7 mouse cellular contexts compared by ENCODE assay signal in the genomic region with DNA sequence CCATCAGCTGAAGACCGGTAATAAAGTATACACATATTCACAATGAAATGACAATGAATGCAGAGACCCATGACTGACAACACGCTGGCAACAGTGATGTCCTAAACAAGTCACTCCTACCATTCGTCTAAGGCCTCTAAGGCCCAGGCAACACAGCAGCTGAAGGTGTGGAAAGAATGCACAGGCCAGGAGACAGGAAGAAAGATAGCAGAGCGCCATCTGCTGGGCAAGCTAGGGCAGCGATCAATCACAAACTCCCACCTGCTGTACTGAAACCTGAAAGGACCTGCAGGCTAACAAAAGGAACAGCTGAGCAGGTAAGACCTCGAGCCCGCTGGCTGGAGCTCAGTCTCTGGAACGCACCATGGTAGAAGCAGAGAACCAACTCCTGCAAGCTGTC. TPM values are rescaled to one million over a fixed set of nuclear protein-coding genes. Genes with fewer than 3 reads are reported as not detected.
DNase-seq lines count a peak whose midpoint lies in the region; ATAC-seq and TF ChIP-seq lines count a peak whose summit lies in the region.

No protein-coding gene starts in this region.

- TF ChIP-seq CTCF in forebrain, postnatal 0 days (IDR thresholded peaks at IDR 0.05; ENCODE audit: low read depth) = peak; percentile 94

- peak; percentile 53 for DNase-seq in T-cell, adult 2 months (ENCODE audit: low spot score)
- peak; percentile 77 to 82 for DNase-seq in cerebellum, adult 18-20 months
- peak; percentile 84 for DNase-seq in forebrain, postnatal 0 days
- DNase-seq in hindlimb bud, embryonic 11.5 days (ENCODE audit: extremely low spot score, low read depth, low spot score) = peak; percentile 68
- peak; percentile 42 to 52 for DNase-seq in left cerebral cortex, adult 8-10 months (ENCODE audit: low spot score in 2 of 2)
- peak; percentile 23 for DNase-seq in spleen, adult 12 weeks (ENCODE audit: low spot score)

- no peaks in the 10 kb centered on the region for H3K9me3 ChIP-seq in forebrain, postnatal 0 days (ENCODE audit: low read length)
- H3K9me3 ChIP-seq in midbrain, embryonic 12.5 days = no peaks in the 10 kb centered on the region

- WGBS in forebrain, postnatal 0 days = 21% methylated on average over 8 of the region's 8 CpGs
- WGBS in midbrain, embryonic 12.5 days = 22% methylated on average over 8 of the region's 8 CpGs

- H3K4me1 ChIP-seq in forebrain, postnatal 0 days (ENCODE audit: insufficient read depth) = no peaks in the 10 kb centered on the region
- no peaks in the 10 kb centered on the region for H3K4me1 ChIP-seq in midbrain, embryonic 12.5 days

- no peak overlapping the region for H3K4me3 ChIP-seq in forebrain, postnatal 0 days (ENCODE audit: low read depth, low read length)
- no peak overlapping the region for H3K4me3 ChIP-seq in midbrain, embryonic 12.5 days

- H3K9ac ChIP-seq in forebrain, postnatal 0 days = no peak overlapping the region
- no peak overlapping the region for H3K9ac ChIP-seq in midbrain, embryonic 12.5 days (replicated peaks)

- peak; percentile 81 for ATAC-seq in forebrain, postnatal 0 days
- peak; percentile 70; the same call in 1 of the 2 replicates for ATAC-seq in midbrain, embryonic 12.5 days (ENCODE audit: low FRiP score, low read depth)

- no peaks in the 10 kb centered on the region for H3K27me3 ChIP-seq in forebrain, postnatal 0 days (ENCODE audit: insufficient read depth, low read length)
- H3K27me3 ChIP-seq in midbrain, embryonic 12.5 days = no peaks in the 10 kb centered on the region

- H3K27ac ChIP-seq in forebrain, postnatal 0 days (ENCODE audit: low read depth, low read length) = no peak overlapping the region
- H3K27ac ChIP-seq in midbrain, embryonic 12.5 days (replicated peaks) = no peak overlapping the region

- no peak overlapping the region for H3K4me2 ChIP-seq in forebrain, postnatal 0 days (ENCODE audit: low read depth)
- no peak overlapping the region for H3K4me2 ChIP-seq in midbrain, embryonic 12.5 days (replicated peaks)

- H3K36me3 ChIP-seq in forebrain, postnatal 0 days (ENCODE audit: insufficient read depth) = peaks cover 21% of the 10 kb centered on the region; the same call in 1 of the 2 replicates
- peaks cover 27% of the 10 kb centered on the region for H3K36me3 ChIP-seq in midbrain, embryonic 12.5 days

RNA-seq across cellular contexts. Expression of a gene that starts 48.6 kb away (rescaled TPM):
- 33.4 and 45.7 TPM in 2 replicates for total RNA-seq in forebrain, postnatal 0 days (2014; rRNA removed)
- polyA plus RNA-seq in forebrain, postnatal 0 days (2015; fragmentation: Nextera tagmentation; extraction: Ambion mirVana) = 15.3 and 16.7 TPM in 2 replicates
- total RNA-seq in left cerebral cortex, adult 8-10 months (2022) = 10 to 100 TPM; 10.6 to 12.7 (median 11.9) TPM
- polyA plus RNA-seq in midbrain, embryonic 12.5 days (2016; fragmentation: Nextera tagmentation; extraction: Ambion mirVana) = 30.4 and 33.3 TPM in 2 replicates

RNA-seq across cellular contexts. Expression of a gene that starts 48.8 kb away (rescaled TPM):
- total RNA-seq in forebrain, postnatal 0 days (2014; rRNA removed) = 13.1 and 16.3 TPM in 2 replicates
- 8.6 and 13.2 TPM in 2 replicates for polyA plus RNA-seq in forebrain, postnatal 0 days (2015; fragmentation: Nextera tagmentation; extraction: Ambion mirVana)
- 10 to 100 TPM; 11.5 to 19.7 (median 15.6) TPM for total RNA-seq in left cerebral cortex, adult 8-10 months (2022)
- polyA plus RNA-seq in midbrain, embryonic 12.5 days (2016; fragmentation: Nextera tagmentation; extraction: Ambion mirVana) = 18.7 and 25.3 TPM in 2 replicates

Comparison
In these comparisons a context has a peak if more than half of its experiments do, and no peak if none do; other contexts are left out.
1. DNase-seq: peak in every context shown above with its lines; median percentile 84 in forebrain, postnatal 0 days; 80 in cerebellum, adult 18-20 months; 68 in hindlimb bud, embryonic 11.5 days; 53 in T-cell, adult 2 months; 47 in left cerebral cortex, adult 8-10 months; 23 in spleen, adult 12 weeks.